Mouse (Mus musculus): ENCODE measurements around the gene Xrcc4. TPM values are rescaled to one million over a fixed set of nuclear protein-coding genes. Genes with fewer than 3 reads are reported as not detected.
"Not testable (repeated sequence)": the region's sequence is repeated elsewhere in the genome, so short reads cannot be mapped to it uniquely, and the experiment has no call there.

Xrcc4 gene
- polyA plus RNA-seq, 1 experiment from 2014 or later: 16.9 TPM

- Histone ChIP-seq H3K27ac (replicated peaks) (no peak overlapping the region), H3K9me3 (no peaks in the 10 kb centered on the region), H3K9ac (replicated peaks) (no peak overlapping the region), H3K4me1 (peaks cover 4% of the 10 kb centered on the region), H3K36me3 (no peaks in the 10 kb centered on the region), H3K4me2 (replicated peaks) (no peak overlapping the region), H3K27me3 (no peaks in the 10 kb centered on the region), H3K4me3 (no peak overlapping the region)
- WGBS: 55% methylated on average over 5 of the region's 5 CpGs
- ATAC-seq (replicated peaks): no peak
These were observed 297.9 kb downstream of the Xrcc4 start for GRCm38 (mm10) chr13:89791475-89791874.

- Histone ChIP-seq H3K27me3 (no peaks in the 10 kb centered on the region), H3K9me3 (no peaks in the 10 kb centered on the region), H3K36me3 (no peaks in the 10 kb centered on the region), H3K9ac (replicated peaks) (no peak overlapping the region), H3K4me2 (replicated peaks) (no peak overlapping the region), H3K4me3 (no peak overlapping the region), H3K4me1 (peaks cover 3% of the 10 kb centered on the region; the same call in 1 of the 2 replicates), H3K27ac (replicated peaks) (no peak overlapping the region)
- 61% methylated on average over 2 of the region's 2 CpGs for WGBS
- no peak for ATAC-seq (replicated peaks)
These were observed 306.5 kb downstream of the Xrcc4 start for GRCm38 (mm10) chr13:89782886-89783285.

DNA sequence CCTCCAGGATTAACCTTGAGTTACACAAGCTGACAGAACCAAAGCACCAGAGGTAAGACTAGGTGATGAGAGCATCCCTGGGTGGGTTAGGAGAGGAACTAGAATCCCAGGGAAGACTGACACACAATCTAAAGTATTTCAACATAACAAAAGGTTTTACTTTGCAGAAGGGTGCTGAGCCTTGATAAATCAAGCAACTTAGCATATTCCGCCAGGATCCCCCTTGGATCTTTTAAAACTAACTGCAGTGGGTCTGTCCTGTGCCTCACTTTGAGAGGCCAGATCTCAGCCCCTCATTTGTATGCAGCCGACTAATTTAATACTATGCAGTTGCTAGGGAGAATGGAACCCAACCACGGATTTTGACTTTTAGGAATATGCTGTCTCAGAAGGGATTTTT is 309.1 kb downstream of the Xrcc4 start:
- no peak overlapping the region for H3K9ac ChIP-seq (replicated peaks)

DNA sequence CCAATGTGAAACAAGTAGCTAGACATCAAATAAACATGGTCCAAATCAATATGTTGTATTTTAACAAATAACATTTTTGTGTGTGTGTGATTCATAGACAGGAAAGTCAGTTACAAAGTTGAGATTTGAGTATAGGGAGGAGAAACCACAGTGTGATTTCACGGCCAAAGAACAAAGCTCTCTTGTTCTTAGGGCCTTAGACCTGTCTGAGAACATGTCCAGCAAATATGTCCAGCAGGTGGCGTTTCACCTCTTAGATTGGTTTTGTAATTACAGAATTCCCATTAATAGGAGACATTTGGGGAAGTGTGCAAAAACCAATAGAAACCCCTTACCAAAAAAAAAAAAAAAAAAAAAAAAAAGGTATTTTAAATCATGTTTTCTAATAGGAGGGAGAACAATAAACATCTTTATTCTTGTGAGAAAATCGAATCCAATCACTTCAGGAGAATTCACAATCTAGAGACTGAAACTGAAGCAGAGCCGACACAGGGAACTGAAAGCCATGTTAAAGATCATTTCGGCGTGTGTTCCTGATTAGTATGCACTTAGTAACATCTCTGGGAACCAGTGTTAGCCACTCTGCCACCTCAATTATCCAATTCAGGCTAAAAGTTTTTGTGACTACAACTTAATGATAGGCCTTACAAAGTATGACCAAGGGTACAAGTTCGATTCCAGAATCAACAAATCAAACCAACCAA is 310.0 kb downstream of the Xrcc4 start:
- H3K4me1 ChIP-seq: peaks cover 3% of the 10 kb centered on the region; the same call in 1 of the 2 replicates
- no peaks in the 10 kb centered on the region for H3K9me3 ChIP-seq
- 52% methylated on average over 7 of the region's 7 CpGs for WGBS
- no peak overlapping the region for H3K4me3 ChIP-seq
- no peak overlapping the region for H3K4me2 ChIP-seq (replicated peaks)
- peak; percentile 63; the same call in 1 of the 2 replicates for ATAC-seq (replicated peaks)
- H3K27ac ChIP-seq (replicated peaks): no peak overlapping the region
- H3K36me3 ChIP-seq: no peaks in the 10 kb centered on the region
- no peak overlapping the region for H3K9ac ChIP-seq (replicated peaks)
- H3K27me3 ChIP-seq: no peaks in the 10 kb centered on the region

More for the DNA sequence above, 309.1 kb downstream of the Xrcc4 start:
- H3K9me3 ChIP-seq: no peaks in the 10 kb centered on the region
- no peak overlapping the region for H3K27ac ChIP-seq (replicated peaks)
- H3K4me2 ChIP-seq (replicated peaks): no peak overlapping the region
- H3K27me3 ChIP-seq: no peaks in the 10 kb centered on the region
- H3K4me3 ChIP-seq: no peak overlapping the region
- no peak for ATAC-seq (replicated peaks)
- WGBS: 60% methylated on average over 3 of the region's 3 CpGs
- H3K36me3 ChIP-seq: no peaks in the 10 kb centered on the region
- peaks cover 3% of the 10 kb centered on the region; the same call in 1 of the 2 replicates for H3K4me1 ChIP-seq

GRCm38 (mm10) chr13:89777764-89778163 is 311.6 kb downstream of the Xrcc4 start:
- no peak overlapping the region for H3K4me3 ChIP-seq
- no peaks in the 10 kb centered on the region for H3K27me3 ChIP-seq
- H3K9me3 ChIP-seq: no peaks in the 10 kb centered on the region
- no peak overlapping the region for H3K27ac ChIP-seq (replicated peaks)
- H3K4me1 ChIP-seq: peaks cover 3% of the 10 kb centered on the region; the same call in 1 of the 2 replicates
- H3K9ac ChIP-seq (replicated peaks): no peak overlapping the region
- ATAC-seq (replicated peaks): no peak
- H3K4me2 ChIP-seq (replicated peaks): no peak overlapping the region
- WGBS: 25% methylated on average over 1 of the region's 1 CpGs
- H3K36me3 ChIP-seq: no peaks in the 10 kb centered on the region

DNA sequence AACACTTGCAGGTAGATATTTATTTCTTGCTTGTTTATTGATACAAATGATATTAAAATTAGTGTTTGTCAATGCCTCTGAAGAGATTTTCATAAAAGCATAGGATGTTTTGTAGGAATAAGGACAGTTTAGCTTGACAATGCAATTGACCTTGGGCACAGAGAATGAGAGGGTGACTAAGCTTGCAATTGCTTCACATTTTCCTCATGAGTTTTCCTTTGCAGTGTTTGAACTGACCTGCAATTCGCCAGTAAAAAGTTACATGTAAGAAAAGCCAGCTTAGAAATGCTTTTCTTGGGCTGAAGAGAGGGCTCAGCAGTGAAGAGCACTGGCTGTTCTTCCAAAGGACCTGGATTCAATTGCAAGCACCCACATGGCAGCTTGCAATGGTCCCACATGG is 312.3 kb downstream of the Xrcc4 start:
- ATAC-seq (replicated peaks): no peak
- Histone ChIP-seq H3K27ac (replicated peaks) (no peak overlapping the region), H3K4me1 (peaks cover 3% of the 10 kb centered on the region; the same call in 1 of the 2 replicates), H3K9me3 (no peaks in the 10 kb centered on the region), H3K27me3 (no peaks in the 10 kb centered on the region), H3K4me3 (no peak overlapping the region), H3K4me2 (replicated peaks) (no peak overlapping the region), H3K9ac (replicated peaks) (no peak overlapping the region), H3K36me3 (no peaks in the 10 kb centered on the region)
- WGBS: 87% methylated on average over 1 of the region's 1 CpGs

- no peaks in the 10 kb centered on the region for H3K4me1 ChIP-seq
- H3K9ac ChIP-seq (replicated peaks): no peak overlapping the region
- H3K36me3 ChIP-seq: no peaks in the 10 kb centered on the region
- WGBS: 83% methylated on average over 1 of the region's 1 CpGs
- no peak overlapping the region for H3K4me2 ChIP-seq (replicated peaks)
- ATAC-seq (replicated peaks): no peak
- no peaks in the 10 kb centered on the region for H3K27me3 ChIP-seq
- no peak overlapping the region for H3K27ac ChIP-seq (replicated peaks)
- H3K4me3 ChIP-seq: no peak overlapping the region
- H3K9me3 ChIP-seq: no peaks in the 10 kb centered on the region
These were observed 322.9 kb downstream of the Xrcc4 start for GRCm38 (mm10) chr13:89766551-89766950.

- Histone ChIP-seq H3K4me1 (no peaks in the 10 kb centered on the region), H3K9me3 (no peaks in the 10 kb centered on the region), H3K27me3 (no peaks in the 10 kb centered on the region), H3K9ac (replicated peaks) (no peak overlapping the region), H3K27ac (replicated peaks) (no peak overlapping the region), H3K4me3 (no peak overlapping the region), H3K36me3 (no peaks in the 10 kb centered on the region), H3K4me2 (replicated peaks) (no peak overlapping the region)
- 88% methylated on average over 3 of the region's 3 CpGs for WGBS
- ATAC-seq (replicated peaks): no peak
These were observed 323.4 kb downstream of the Xrcc4 start for GRCm38 (mm10) chr13:89765966-89766365.

DNA sequence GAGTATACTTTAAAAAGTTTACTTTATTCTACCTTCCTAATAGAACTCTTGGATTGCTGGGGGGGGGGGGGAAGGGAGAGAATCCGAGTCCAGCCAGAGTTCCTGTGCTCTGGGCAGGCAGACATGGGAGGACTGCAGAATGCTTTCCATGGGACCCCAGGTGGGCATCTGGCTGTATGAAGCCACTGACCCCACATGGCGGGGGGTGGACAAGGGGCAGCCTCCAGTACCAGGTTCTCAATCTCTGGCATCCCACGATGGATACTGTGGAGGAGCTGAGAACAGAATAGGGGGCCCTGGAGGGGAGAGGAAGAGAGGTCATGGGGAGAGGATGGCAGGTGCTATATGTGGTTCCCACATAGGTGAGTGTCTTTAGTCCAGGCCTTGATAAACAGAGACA is 327.1 kb downstream of the Xrcc4 start:
- Histone ChIP-seq H3K27me3 (no peaks in the 10 kb centered on the region), H3K9ac (replicated peaks) (no peak overlapping the region), H3K36me3 (no peaks in the 10 kb centered on the region), H3K4me3 (no peak overlapping the region), H3K4me1 (no peaks in the 10 kb centered on the region), H3K27ac (replicated peaks) (no peak overlapping the region), H3K4me2 (replicated peaks) (no peak overlapping the region), H3K9me3 (no peaks in the 10 kb centered on the region)
- no peak for ATAC-seq (replicated peaks)
- 86% methylated on average over 3 of the region's 3 CpGs for WGBS

GRCm38 (mm10) chr13:89756347-89756746 is 333.1 kb downstream of the Xrcc4 start:
- no peak for ATAC-seq (replicated peaks)

DNA sequence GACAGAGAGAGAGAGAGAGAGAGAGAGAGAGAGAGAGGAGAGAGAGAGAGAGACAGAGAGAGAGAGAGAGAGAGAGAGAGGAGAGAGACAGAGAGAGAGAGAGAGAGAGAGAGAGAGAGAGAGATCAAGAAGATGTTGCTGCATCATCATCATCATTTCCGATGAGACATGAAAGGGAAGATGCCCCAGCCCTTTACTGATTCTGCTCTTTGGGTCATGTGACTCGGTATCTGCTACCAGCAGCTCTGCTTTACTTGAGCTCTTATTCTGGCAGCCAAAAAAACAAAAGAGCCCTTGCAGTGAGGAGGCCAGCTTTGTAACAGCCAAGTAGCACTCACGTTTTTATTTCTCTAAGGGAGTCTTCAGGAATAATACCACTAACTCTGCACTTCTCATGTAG is 338.8 kb downstream of the Xrcc4 start:
- not testable (repeated sequence) for H3K36me3 ChIP-seq; H3K4me1 ChIP-seq; H3K9me3 ChIP-seq; H3K9ac ChIP-seq (replicated peaks); H3K4me2 ChIP-seq (replicated peaks); H3K4me3 ChIP-seq; ATAC-seq (replicated peaks); H3K27ac ChIP-seq (replicated peaks); H3K27me3 ChIP-seq
- WGBS: 19% methylated on average over 3 of the region's 3 CpGs

More at GRCm38 (mm10) chr13:89756347-89756746, 333.1 kb downstream of the Xrcc4 start:
- Histone ChIP-seq H3K4me1 (no peaks in the 10 kb centered on the region), H3K4me2 (replicated peaks) (no peak overlapping the region), H3K9ac (replicated peaks) (no peak overlapping the region), H3K27me3 (no peaks in the 10 kb centered on the region), H3K9me3 (no peaks in the 10 kb centered on the region), H3K27ac (replicated peaks) (no peak overlapping the region), H3K4me3 (no peak overlapping the region), H3K36me3 (no peaks in the 10 kb centered on the region)

DNA sequence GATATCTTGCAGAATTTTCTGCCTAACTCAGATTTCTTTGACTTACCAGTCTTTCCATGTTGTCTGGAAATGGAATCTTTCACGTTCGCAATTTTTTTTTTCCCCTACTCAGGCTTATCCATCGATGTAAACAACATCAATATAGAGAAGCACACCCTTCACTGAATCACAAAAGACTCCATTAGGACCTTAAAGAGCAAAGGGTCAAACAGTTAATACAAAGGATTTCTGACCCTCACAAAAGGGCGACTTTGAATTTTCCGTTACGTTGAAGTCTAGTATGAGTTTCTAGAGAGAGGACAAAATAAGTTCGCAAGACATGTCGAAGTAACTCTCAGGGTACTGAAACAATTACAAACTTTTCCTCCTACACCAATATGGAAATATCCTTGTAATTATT is 346.2 kb downstream of the Xrcc4 start:
- Histone ChIP-seq H3K4me3 (peak overlapping the region; percentile 51), H3K9me3 (no peaks in the 10 kb centered on the region), H3K27me3 (no peaks in the 10 kb centered on the region), H3K36me3 (no peaks in the 10 kb centered on the region), H3K27ac (replicated peaks) (no peak overlapping the region), H3K9ac (replicated peaks) (peak overlapping the region; percentile 63), H3K4me2 (replicated peaks) (peak overlapping the region; percentile 97), H3K4me1 (peaks cover 21% of the 10 kb centered on the region)
- ATAC-seq (replicated peaks): no peak
- WGBS: 11% methylated on average over 8 of the region's 8 CpGs

- Histone ChIP-seq H3K9me3 (no peaks in the 10 kb centered on the region), H3K27me3 (no peaks in the 10 kb centered on the region), H3K9ac (replicated peaks) (peak overlapping the region; percentile 63), H3K4me2 (replicated peaks) (peak overlapping the region; percentile 97), H3K4me1 (peaks cover 24% of the 10 kb centered on the region), H3K36me3 (no peaks in the 10 kb centered on the region), H3K4me3 (peak overlapping the region; percentile 51), H3K27ac (replicated peaks) (peak overlapping the region; percentile 91)
- under 1% methylated on average over 15 of the region's 15 CpGs for WGBS
- ATAC-seq (replicated peaks): no peak
These were observed 346.7 kb downstream of the Xrcc4 start for GRCm38 (mm10) chr13:89742686-89743200.

Data from forebrain, embryonic 15.5 days (tissue).